Mouse (Mus musculus): ENCODE results near the gene Cdk2ap2.

GRCm38 (mm10) chr19:4055216-4055946 is 41.6 kb upstream of the Cdk2ap2 start:
- TF ChIP-seq CTCF (IDR thresholded peaks at IDR 0.05; ENCODE audit: borderline replicate concordance, control insufficient read depth, extremely low read depth, insufficient read depth, low read length, poor library complexity) (no peak), POLR2A (IDR thresholded peaks at IDR 0.05; ENCODE audit: control insufficient read depth, extremely low read depth, insufficient read depth, low read length, poor library complexity) (no peak)

Measured in thymus, adult 2 months (tissue).